Mouse (Mus musculus): ENCODE data around the gene Slc51a.

DNA sequence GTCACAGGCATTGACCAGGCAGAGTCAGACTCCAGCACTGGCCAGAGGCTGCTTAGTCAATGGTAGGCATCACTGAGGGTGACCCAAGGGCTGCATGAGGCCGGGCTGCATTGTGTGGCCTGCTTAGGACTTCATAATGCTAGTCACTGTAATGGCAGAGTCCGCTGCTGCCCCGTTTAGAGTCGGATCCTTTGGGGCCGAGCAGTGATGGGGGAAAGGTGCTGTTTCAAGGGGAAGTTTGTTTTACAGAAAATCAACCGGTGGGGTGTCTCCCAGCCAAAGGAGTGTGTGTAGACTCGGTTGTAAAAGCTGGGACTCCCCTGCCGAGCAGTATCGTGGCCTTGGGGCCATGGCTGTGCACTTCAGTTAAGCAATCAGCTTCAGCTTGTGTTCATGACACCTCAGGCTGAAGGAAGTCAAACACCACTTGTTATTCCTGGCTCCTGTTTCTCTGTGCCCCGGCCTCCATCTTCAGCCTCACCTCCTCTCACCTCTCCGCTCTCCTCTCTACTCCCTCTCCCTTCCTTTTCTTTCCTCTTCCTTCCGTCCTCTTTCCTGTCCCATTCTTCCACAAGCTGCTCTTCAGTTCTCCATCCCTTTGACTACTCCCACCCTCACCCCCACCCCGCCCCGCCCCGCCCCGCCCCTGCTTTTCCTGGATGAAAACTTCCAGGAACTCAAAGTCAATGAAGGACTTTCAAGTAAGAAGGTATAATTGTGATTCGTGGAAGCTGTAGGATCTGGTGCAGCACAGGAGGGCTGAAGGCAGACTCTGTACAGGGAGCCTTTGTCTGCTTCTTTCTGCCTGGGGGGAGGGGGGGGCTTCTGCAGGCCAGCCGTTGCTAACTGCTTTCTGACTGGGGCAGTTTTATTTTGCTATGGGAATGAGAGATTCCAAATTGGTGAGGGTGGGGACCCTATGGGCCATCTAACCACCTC is 23.0 kb upstream of the Slc51a start:
- TF ChIP-seq EP300 (optimal IDR thresholded peaks at IDR 0.05): no peak
- no peak for TF ChIP-seq CTCF (IDR thresholded peaks at IDR 0.05; ENCODE audit: low read depth)
